Mouse (Mus musculus) liver, adult 2 months (tissue): ENCODE data around the gene Shld2. TPM values are rescaled to one million over a fixed set of nuclear protein-coding genes. Genes with fewer than 3 reads are reported as not detected.
A peak's percentile ranks its signal among the peaks of the same experiment; 100 is the strongest.
"Not testable (repeated sequence)": the region's sequence is repeated elsewhere in the genome, so short reads cannot be mapped to it uniquely, and the experiment has no call there.

Experiments used
- DNase-seq: peaks from one replicate; pipeline ENCODE4 v3.0.0-alpha.2; 2011; ENCODE audit warnings: low read depth, low spot score; ENCODE audit errors: extremely low read depth
- H3K27ac ChIP-seq: fragments of 200-500 bp; replicated peaks from 2 replicates; pipeline ENCODE4 v1.5.1; 2012; ENCODE audit warnings: low read depth, mild to moderate bottlenecking, control low read depth, inconsistent platforms, low read length; ENCODE audit not compliant: insufficient read depth
- H3K27me3 ChIP-seq: fragments of 200-500 bp; 2 replicates; pipeline ENCODE4 v1.6.1; 2012; ENCODE audit warnings: mild to moderate bottlenecking, moderate library complexity, low read length, inconsistent platforms; ENCODE audit not compliant: control insufficient read depth, insufficient read depth
- H3K36me3 ChIP-seq: fragments of 200-500 bp; 2 replicates; pipeline ENCODE4 v1.6.1; 2012; ENCODE audit warnings: low read length, inconsistent platforms; ENCODE audit not compliant: control insufficient read depth, insufficient read depth
- H3K4me1 ChIP-seq: fragments of 200-500 bp; 2 replicates; pipeline ENCODE4 v1.6.1; 2011; ENCODE audit warnings: low read length; ENCODE audit not compliant: control insufficient read depth, insufficient read depth
- H3K4me3 ChIP-seq: fragments of 200-500 bp; 2 replicates; pipeline ENCODE4 v1.5.1; 2011; ENCODE audit warnings: low read depth, mild to moderate bottlenecking, control low read depth, low read length, moderate library complexity; ENCODE audit not compliant: insufficient read depth
- H3K79me2 ChIP-seq: fragments of 200-500 bp; 2 replicates; pipeline ENCODE4 v1.6.1; 2012; ENCODE audit warnings: inconsistent platforms, mild to moderate bottlenecking, low read length, moderate library complexity; ENCODE audit not compliant: control insufficient read depth, insufficient read depth
- H3K9ac ChIP-seq: fragments of 200-500 bp; 2 replicates; pipeline ENCODE4 v1.6.1; 2012; ENCODE audit warnings: low read depth, mild to moderate bottlenecking, control low read depth, inconsistent platforms, low read length
- CTCF ChIP-seq: fragments of 200-500 bp; IDR thresholded peaks from 2 replicates; pipeline ENCODE4 v1.5.1; 2011; ENCODE audit warnings: low read depth, low read length, control low read depth
- POLR2A ChIP-seq: fragments of 200-500 bp; IDR thresholded peaks from 2 replicates; pipeline ENCODE4 v1.6.1; 2011; ENCODE audit warnings: low read length, control low read depth; ENCODE audit not compliant: insufficient read depth; ENCODE audit errors: extremely low read depth
- WGBS: fragments of 180-500 bp; shearing (Covaris S2); methylation state at CpG from one replicate; pipeline ENCODE4 v1.1.7; 2018; 5-methylcytosine and 5-hydroxymethylcytosine counted together
- polyA plus RNA-seq: library from polyadenylated mRNA; depleted of rRNA; stranded (reverse); fragments of >200 nt; gene quantifications from 2 replicates; pipeline ENCODE4 v1.2.3, GENCODE M21; 2012
- total RNA-seq: library from RNA; depleted of rRNA; stranded (reverse); fragments of >200 nt; gene quantifications from 2 replicates; pipeline ENCODE4 v1.2.3, GENCODE M21; 2014

Gene Shld2
- total and polyA plus RNA-seq, 2 experiments = 12.2 to 36.4 TPM

DNA sequence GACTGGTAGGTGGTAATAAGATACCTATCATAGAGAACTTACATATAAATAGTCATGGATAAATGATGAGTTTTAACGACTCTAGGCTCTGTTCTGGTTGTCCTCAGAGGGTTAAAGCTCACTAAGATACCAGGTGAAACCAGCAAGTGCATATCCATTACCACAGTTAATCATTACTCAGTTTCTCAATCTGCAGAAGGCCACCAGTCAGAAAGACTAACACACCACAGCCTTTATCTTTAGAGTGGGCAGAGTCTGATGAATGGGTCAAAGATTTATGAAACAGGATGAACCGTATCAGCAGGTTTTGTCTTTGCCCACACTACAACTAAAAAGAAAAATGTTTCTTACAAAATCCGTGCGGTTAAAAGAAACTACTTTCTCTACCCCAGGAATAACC is 35.1 kb downstream of the Shld2 start:
- H3K4me1 ChIP-seq = peaks cover 18% of the 10 kb centered on the region
- H3K36me3 ChIP-seq = no peaks in the 10 kb centered on the region
- TF ChIP-seq POLR2A = no peak
- no peak for TF ChIP-seq CTCF
- no peaks in the 10 kb centered on the region for H3K27me3 ChIP-seq
- H3K79me2 ChIP-seq = peaks cover 23% of the 10 kb centered on the region; the same call in 1 of the 2 replicates
- DNase-seq = peak; percentile 99
- peak overlapping the region; percentile 92 for H3K27ac ChIP-seq
- 0 out of 2 replicates have a peak overlapping the region, but pooled peaks have one; percentile 61 for H3K9ac ChIP-seq
- WGBS = 30% methylated on average over 4 of the region's 4 CpGs
- H3K4me3 ChIP-seq = peak overlapping the region; percentile 31; the same call in 1 of the 2 replicates

DNA sequence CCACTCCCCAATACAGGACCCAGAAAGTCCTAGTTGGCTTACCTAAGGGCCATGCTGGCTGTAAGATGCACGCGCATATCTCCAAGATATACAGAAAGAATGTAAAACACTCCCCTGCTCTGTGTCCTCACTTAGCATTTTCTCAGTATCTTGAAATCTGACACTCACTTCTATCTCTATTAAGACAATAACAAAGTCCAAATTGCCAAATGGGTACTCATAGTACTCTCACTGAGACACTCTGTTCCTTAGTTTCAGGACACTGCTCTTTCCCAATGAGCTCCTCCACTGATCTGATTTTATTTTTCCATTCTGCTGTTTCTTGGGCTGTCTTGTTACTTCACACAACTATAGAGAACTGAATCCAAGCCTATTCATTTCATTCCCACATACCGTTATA is 36.2 kb downstream of the Shld2 start:
- Histone ChIP-seq H3K4me1 (peaks cover 24% of the 10 kb centered on the region), H3K79me2 (peaks cover 25% of the 10 kb centered on the region; the same call in 1 of the 2 replicates), H3K36me3 (no peaks in the 10 kb centered on the region), H3K27me3 (no peaks in the 10 kb centered on the region), H3K9ac (peak overlapping the region; percentile 86), H3K27ac (peak overlapping the region; percentile 100), H3K4me3 (peak overlapping the region; percentile 76)
- no peak for TF ChIP-seq CTCF
- TF ChIP-seq POLR2A = no peak
- peak; percentile 96 for DNase-seq
- WGBS = 32% methylated on average over 3 of the region's 3 CpGs

DNA sequence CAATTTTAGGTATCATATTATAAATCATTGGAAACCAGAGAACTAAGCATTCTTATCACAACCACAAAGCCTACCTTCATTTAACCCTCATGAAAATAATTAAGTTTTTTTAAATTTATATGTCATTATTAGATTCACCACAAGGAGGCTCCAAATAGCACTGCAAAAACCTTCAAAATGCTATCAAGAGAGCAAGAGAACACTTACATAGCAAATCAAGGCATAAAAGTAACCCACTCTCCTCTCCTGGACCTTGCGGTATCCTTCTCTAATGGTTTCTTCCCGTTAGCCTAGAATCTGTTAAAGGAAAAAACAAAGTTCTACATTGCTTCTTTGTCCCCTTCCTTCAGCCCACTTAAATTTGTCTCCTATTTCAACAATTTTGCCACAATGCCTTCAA is 37.0 kb downstream of the Shld2 start:
- Histone ChIP-seq H3K27me3 (no peaks in the 10 kb centered on the region), H3K9ac (peak overlapping the region; percentile 65), H3K36me3 (peaks cover 4% of the 10 kb centered on the region), H3K4me3 (peak overlapping the region; percentile 76; the same call in 1 of the 2 replicates), H3K27ac (peak overlapping the region; percentile 63), H3K79me2 (peaks cover 25% of the 10 kb centered on the region; the same call in 1 of the 2 replicates), H3K4me1 (peaks cover 28% of the 10 kb centered on the region)
- peak; percentile 71 for DNase-seq
- WGBS = 13% methylated on average over 2 of the region's 2 CpGs
- TF ChIP-seq CTCF (peak; percentile 24; the same call in 1 of the 2 replicates), POLR2A (no peak)

DNA sequence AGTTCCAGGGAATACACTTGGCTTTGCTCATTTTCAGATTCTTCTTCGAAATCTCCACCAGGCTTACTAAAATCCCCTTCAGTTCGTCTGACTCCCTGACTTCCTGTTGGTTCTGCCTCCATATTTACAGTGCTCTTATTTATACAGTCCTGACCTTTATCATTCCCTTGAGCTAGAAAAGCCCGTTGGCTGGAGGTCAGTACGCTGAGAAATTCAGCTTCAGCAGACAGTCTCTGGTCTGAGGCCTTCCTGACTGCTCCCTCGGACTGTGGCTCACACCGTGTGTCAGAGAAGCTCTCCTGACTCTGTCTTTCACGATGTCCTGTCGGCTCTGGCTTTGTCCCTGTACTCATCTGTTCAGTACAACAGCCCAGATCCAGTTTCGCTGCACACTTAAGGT is 42.2 kb downstream of the Shld2 start:
- Histone ChIP-seq H3K27ac (peak overlapping the region; percentile 20), H3K79me2 (peaks cover 19% of the 10 kb centered on the region), H3K36me3 (peaks cover 32% of the 10 kb centered on the region), H3K4me3 (no peak overlapping the region), H3K27me3 (no peaks in the 10 kb centered on the region), H3K9ac (0 out of 2 replicates have a peak overlapping the region, but pooled peaks have one; percentile 7), H3K4me1 (peaks cover 25% of the 10 kb centered on the region)
- 17% methylated on average over 9 of the region's 9 CpGs for WGBS
- TF ChIP-seq POLR2A (no peak), CTCF (no peak)
- peak; percentile 81 for DNase-seq

DNA sequence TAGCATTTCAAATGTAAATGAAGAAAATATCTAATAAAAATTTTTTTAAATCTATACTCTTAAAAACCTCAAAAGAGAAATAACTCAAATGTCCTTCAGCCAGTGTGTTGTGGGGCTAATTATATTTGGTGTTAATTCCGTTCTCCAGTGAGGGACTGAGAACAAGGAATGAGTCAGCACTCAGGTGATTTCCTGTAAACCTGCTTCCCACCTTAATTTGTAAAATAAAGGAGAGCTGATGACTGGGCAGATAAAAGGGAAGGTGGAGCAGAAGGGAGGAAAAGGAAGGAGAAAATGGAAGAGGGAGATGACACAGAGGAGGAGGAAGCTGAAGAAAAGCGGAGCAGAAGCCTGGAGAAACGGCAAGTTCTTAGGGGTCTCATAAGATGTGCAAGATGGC is 51.8 kb downstream of the Shld2 start:
- WGBS = 93% methylated on average over 3 of the region's 3 CpGs
- H3K36me3 ChIP-seq = peaks cover 28% of the 10 kb centered on the region
- not testable (repeated sequence) for H3K4me3 ChIP-seq

DNA sequence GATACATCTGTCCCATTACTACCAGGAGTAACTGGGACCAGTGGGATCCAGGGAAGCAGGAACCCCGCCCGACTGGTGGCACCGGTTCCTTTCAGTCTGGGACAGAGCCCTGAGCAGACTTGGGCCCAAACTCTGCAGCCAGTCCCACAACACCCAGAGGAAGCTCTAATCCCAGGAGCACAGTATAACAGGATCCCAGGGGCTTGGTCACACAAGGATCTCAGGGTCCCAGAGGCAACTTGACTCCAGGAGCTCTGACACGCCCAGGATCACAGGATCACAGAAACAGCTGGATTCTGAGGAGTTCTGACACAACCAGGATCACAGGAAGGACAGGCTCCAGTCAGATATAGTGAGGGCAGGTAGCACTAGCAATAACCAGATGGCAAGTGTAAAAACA is 57.0 kb downstream of the Shld2 start:
- Histone ChIP-seq H3K79me2 (no peaks in the 10 kb centered on the region; the same call in 1 of the 2 replicates), H3K27ac (peak overlapping the region; percentile 33), H3K36me3 (peaks cover 25% of the 10 kb centered on the region), H3K4me3 (no peak overlapping the region), H3K9ac (no peak overlapping the region), H3K27me3 (no peaks in the 10 kb centered on the region), H3K4me1 (peaks cover 17% of the 10 kb centered on the region)
- TF ChIP-seq CTCF (no peak), POLR2A (no peak)
- 63% methylated on average over 4 of the region's 4 CpGs for WGBS
- no peak for DNase-seq

More for the DNA sequence above, 51.8 kb downstream of the Shld2 start:
- H3K27ac ChIP-seq, H3K4me1 ChIP-seq, H3K27me3 ChIP-seq, H3K79me2 ChIP-seq, H3K9ac ChIP-seq, DNase-seq: not testable (repeated sequence)
